Mouse (Mus musculus) embryonic facial prominence, embryonic 11.5 days (tissue): ENCODE data around the gene Pcyt1b. TPM values are rescaled to one million over a fixed set of nuclear protein-coding genes. Genes with fewer than 3 reads are reported as not detected.

Experiments used
- ATAC-seq: fragments of 200-750 bp; cut with Nextera tagmentation; replicated peaks from 2 replicates; pipeline ENCODE4 v1.8.0; 2017; ENCODE audit warnings: low read depth; ENCODE audit not compliant: insufficient number of reproducible peaks, low FRiP score, low TSS enrichment
- DNase-seq: peaks from one replicate; pipeline ENCODE4 v3.0.0-alpha.2; 2015; ENCODE audit warnings: low spot score
- H3K27ac ChIP-seq: fragments of 300-500 bp; sonication (generic); replicated peaks from 2 replicates; pipeline ENCODE4 v1.5.1; 2014; ENCODE audit warnings: mild to moderate bottlenecking, low read depth, low read length, control low read depth
- H3K27me3 ChIP-seq: fragments of 300-500 bp; sonication (generic); 2 replicates; pipeline ENCODE4 v1.6.1; 2014; ENCODE audit warnings: mild to moderate bottlenecking, low read length, moderate library complexity, mixed read lengths; ENCODE audit not compliant: control insufficient read depth, insufficient read depth
- H3K36me3 ChIP-seq: fragments of 300-500 bp; sonication (generic); replicated peaks from 2 replicates; pipeline ENCODE4 v1.6.1; 2014; ENCODE audit warnings: low read depth, mild to moderate bottlenecking, low read length, moderate library complexity, mixed read lengths; ENCODE audit not compliant: control insufficient read depth, insufficient read depth
- H3K4me1 ChIP-seq: fragments of 300-500 bp; sonication (generic); 2 replicates; pipeline ENCODE4 v1.6.1; 2014; ENCODE audit warnings: low read length, mixed read lengths; ENCODE audit not compliant: control insufficient read depth, insufficient read depth
- H3K4me2 ChIP-seq: fragments of 300-500 bp; sonication (generic); 2 replicates; pipeline ENCODE4 v1.6.1; 2014; ENCODE audit warnings: low read depth, mild to moderate bottlenecking, control low read depth, low read length, moderate library complexity
- H3K4me3 ChIP-seq: fragments of 300-500 bp; sonication (generic); 2 replicates; pipeline ENCODE4 v1.5.1; 2014; ENCODE audit warnings: low read depth, low read length, control low read depth
- H3K9ac ChIP-seq: fragments of 300-500 bp; sonication (generic); replicated peaks from 2 replicates; pipeline ENCODE4 v1.6.1; 2014; ENCODE audit warnings: mild to moderate bottlenecking, control low read depth, low read length
- H3K9me3 ChIP-seq: fragments of 300-500 bp; sonication (generic); replicated peaks from 2 replicates; pipeline ENCODE4 v1.6.1; 2016; ENCODE audit warnings: mild to moderate bottlenecking, low read length, inconsistent platforms, mixed read lengths; ENCODE audit not compliant: control insufficient read depth
- WGBS: fragments of 180-500 bp; shearing (Covaris S2); extraction: QIAGEN DNeasy Blood & Tissue Kit; methylation state at CpG from one replicate; pipeline ENCODE4 v1.1.7; 2014; 5-methylcytosine and 5-hydroxymethylcytosine counted together
- polyA plus RNA-seq: library from polyadenylated mRNA; unstranded; fragments of >200 nt; fragmentation: Nextera tagmentation; extraction: Ambion mirVana; gene quantifications from 2 replicates; pipeline ENCODE4 v1.2.1, GENCODE M21; 2014

Pcyt1b gene
- polyA plus RNA-seq = 6.1 and 7.0 TPM in 2 replicates

- Histone ChIP-seq H3K36me3 (no peaks in the 10 kb centered on the region), H3K27me3 (no peaks in the 10 kb centered on the region), H3K4me3 (no peak within 1 kb of the TSS), H3K9ac (no peak within 1 kb of the TSS), H3K9me3 (no peaks in the 10 kb centered on the region), H3K27ac (no peak within 1 kb of the TSS), H3K4me2 (no peak within 1 kb of the TSS), H3K4me1 (no peaks in the 10 kb centered on the region)
- ATAC-seq (no peak), DNase-seq (peak; percentile 0)
- 35% methylated on average over 3 of the region's 3 CpGs for WGBS
Observed at GRCm38 (mm10) chrX:93654218-93655002, at the start of gene Pcyt1b. Gene Pcyt1b (plus strand): TSS chrX:93654863.

- DNase-seq = no peak
- no peak overlapping the region for H3K9ac ChIP-seq
- no peak for ATAC-seq
- no peaks in the 10 kb centered on the region for H3K36me3 ChIP-seq
- H3K4me1 ChIP-seq = no peaks in the 10 kb centered on the region
- H3K4me2 ChIP-seq = no peak overlapping the region
- no peaks in the 10 kb centered on the region for H3K27me3 ChIP-seq
- H3K4me3 ChIP-seq = no peak overlapping the region
- no peaks in the 10 kb centered on the region for H3K9me3 ChIP-seq
- WGBS = 78% methylated on average over 1 of the region's 1 CpGs
- no peak overlapping the region for H3K27ac ChIP-seq
Observed at GRCm38 (mm10) chrX:93630256-93630655, 24.4 kb upstream of the Pcyt1b start.

- peak; percentile 97 for ATAC-seq
- peak within 1 kb of the TSS; percentile 58 for H3K9ac ChIP-seq
- no peak within 1 kb of the TSS for H3K27ac ChIP-seq
- no peaks in the 10 kb centered on the region for H3K36me3 ChIP-seq
- no peaks in the 10 kb centered on the region for H3K9me3 ChIP-seq
- H3K4me3 ChIP-seq = peak within 1 kb of the TSS; percentile 55
- WGBS = 17% methylated on average over 52 of the region's 53 CpGs
- peak; percentile 87 for DNase-seq
- H3K4me2 ChIP-seq = peak within 1 kb of the TSS; percentile 43
- H3K27me3 ChIP-seq = no peaks in the 10 kb centered on the region
- no peaks in the 10 kb centered on the region for H3K4me1 ChIP-seq
Observed at GRCm38 (mm10) chrX:93631657-93632449, 22.8 kb upstream of the Pcyt1b start, which contains the start of gene Pola1. Gene Pola1 (minus strand): TSS chrX:93632155.

- WGBS = 83% methylated on average over 2 of the region's 2 CpGs
- ATAC-seq = no peak
- H3K27me3 ChIP-seq = no peaks in the 10 kb centered on the region
- H3K9ac ChIP-seq = no peak overlapping the region
- no peaks in the 10 kb centered on the region for H3K9me3 ChIP-seq
- H3K27ac ChIP-seq = no peak overlapping the region
- no peaks in the 10 kb centered on the region for H3K36me3 ChIP-seq
- no peak for DNase-seq
- no peak overlapping the region for H3K4me2 ChIP-seq
- H3K4me1 ChIP-seq = no peaks in the 10 kb centered on the region
- no peak overlapping the region for H3K4me3 ChIP-seq
Observed at GRCm38 (mm10) chrX:93634861-93635375, 19.7 kb upstream of the Pcyt1b start.

- H3K36me3 ChIP-seq = no peaks in the 10 kb centered on the region
- H3K4me3 ChIP-seq = no peak overlapping the region
- H3K4me1 ChIP-seq = no peaks in the 10 kb centered on the region
- H3K9me3 ChIP-seq = no peaks in the 10 kb centered on the region
- ATAC-seq = no peak
- WGBS = 86% methylated on average over 3 of the region's 3 CpGs
- no peak for DNase-seq
- H3K9ac ChIP-seq = no peak overlapping the region
- H3K27ac ChIP-seq = no peak overlapping the region
- no peaks in the 10 kb centered on the region for H3K27me3 ChIP-seq
- H3K4me2 ChIP-seq = no peak overlapping the region
Observed at GRCm38 (mm10) chrX:93643600-93643999, 11.1 kb upstream of the Pcyt1b start.

- H3K4me1 ChIP-seq = no peaks in the 10 kb centered on the region
- H3K4me2 ChIP-seq = no peak overlapping the region
- no peaks in the 10 kb centered on the region for H3K27me3 ChIP-seq
- H3K27ac ChIP-seq = no peak overlapping the region
- no peaks in the 10 kb centered on the region for H3K9me3 ChIP-seq
- no peaks in the 10 kb centered on the region for H3K36me3 ChIP-seq
- ATAC-seq (no peak), DNase-seq (no peak)
- no peak overlapping the region for H3K4me3 ChIP-seq
- H3K9ac ChIP-seq = no peak overlapping the region
Observed at GRCm38 (mm10) chrX:93644022-93644421, 10.6 kb upstream of the Pcyt1b start.

- Histone ChIP-seq H3K4me2 (no peak overlapping the region), H3K4me1 (no peaks in the 10 kb centered on the region), H3K27me3 (no peaks in the 10 kb centered on the region), H3K9ac (no peak overlapping the region), H3K4me3 (no peak overlapping the region), H3K27ac (no peak overlapping the region), H3K9me3 (no peaks in the 10 kb centered on the region), H3K36me3 (no peaks in the 10 kb centered on the region)
- WGBS = 90% methylated on average over 2 of the region's 2 CpGs
- ATAC-seq = no peak
- DNase-seq = no peak
Observed at GRCm38 (mm10) chrX:93650738-93651137, 3.9 kb upstream of the Pcyt1b start.

GRCm38 (mm10) chrX:93655153-93655552 lies 490 bp downstream of the Pcyt1b start:
- WGBS = 84% methylated on average over 5 of the region's 5 CpGs
- Histone ChIP-seq H3K9me3 (no peaks in the 10 kb centered on the region), H3K4me2 (no peak overlapping the region), H3K4me3 (no peak overlapping the region), H3K36me3 (no peaks in the 10 kb centered on the region), H3K4me1 (no peaks in the 10 kb centered on the region), H3K9ac (no peak overlapping the region), H3K27ac (no peak overlapping the region), H3K27me3 (no peaks in the 10 kb centered on the region)
- DNase-seq (no peak), ATAC-seq (no peak)
